Mouse (Mus musculus) layer of hippocampus, adult 11-12 months (tissue): ENCODE data around the gene Bclaf1.

ENCODE experiments used
- DNase-seq: peaks from one replicate; pipeline ENCODE4 v3.0.0; 2022; ENCODE audit warnings: low spot score

The Bclaf1 gene

DNA sequence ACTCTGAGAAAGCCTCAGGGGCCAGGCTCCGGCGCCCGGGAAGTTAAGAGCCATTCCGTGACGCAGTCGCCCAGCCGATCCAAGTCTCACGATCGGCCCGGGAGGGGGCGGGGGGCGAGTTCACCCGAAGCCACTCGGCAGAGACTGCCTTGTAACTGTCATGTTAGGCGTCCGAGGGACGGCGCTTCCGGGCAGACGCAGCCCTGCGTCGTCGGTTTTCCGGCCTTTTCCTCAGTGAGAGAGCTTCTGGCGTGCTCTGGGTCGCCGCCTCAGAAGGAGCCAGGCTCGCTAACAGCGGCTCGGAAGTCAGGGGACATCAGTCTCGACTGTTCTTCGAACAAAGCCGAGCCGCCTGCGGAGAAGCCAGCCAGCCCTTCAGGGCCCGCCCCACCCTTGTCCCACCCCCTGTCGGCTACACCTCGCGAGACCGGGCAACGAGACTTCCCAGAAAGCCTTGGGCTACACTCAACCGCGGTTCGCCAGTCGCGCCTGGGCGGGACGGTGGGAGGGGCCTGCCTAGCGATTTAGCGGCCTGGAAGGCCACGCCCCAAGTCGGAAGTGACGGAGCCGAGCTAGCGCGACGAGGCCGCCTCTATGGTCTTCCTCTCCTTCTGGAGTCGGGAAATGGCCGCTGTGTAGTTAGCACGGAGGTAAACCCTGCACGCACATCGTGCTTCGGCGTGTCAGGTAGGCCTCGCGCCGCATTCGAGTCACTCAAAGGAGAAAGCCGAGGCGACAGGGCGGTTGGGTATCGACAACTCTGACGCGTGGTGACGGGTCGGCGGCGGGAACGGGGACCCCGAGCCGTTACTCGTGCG lies at the start of gene Bclaf1:
TSS of gene Bclaf1 (plus strand) at position 552 of the 818 bp plus-strand sequence.
- peak; percentile 99 for DNase-seq

- DNase-seq, result no peak
These were observed 49.4 kb upstream of the Bclaf1 start for GRCm38 (mm10) chr10:20262896-20263295.

DNA sequence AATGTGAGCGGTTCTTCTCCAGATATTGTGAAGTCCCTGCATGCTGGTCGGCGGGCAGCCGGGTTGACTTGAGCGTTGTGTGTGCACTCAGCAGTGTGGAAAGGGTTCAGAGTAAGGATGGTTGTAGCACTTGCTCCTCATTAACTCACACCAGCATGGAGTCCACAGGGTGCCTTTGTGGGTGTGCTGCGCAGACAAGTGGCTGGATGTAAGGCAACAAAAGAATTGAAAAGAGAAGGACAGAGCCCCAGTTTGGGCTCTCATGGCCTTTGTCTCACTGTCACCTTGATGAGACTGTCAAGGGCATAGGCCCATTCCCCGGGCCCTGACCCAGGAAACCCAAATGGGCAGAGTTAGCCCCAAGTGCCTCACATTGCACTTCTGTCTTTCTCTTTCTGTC lies 47.8 kb upstream of the Bclaf1 start:
- no peak for DNase-seq

- DNase-seq, result no peak
These were observed 45.2 kb upstream of the Bclaf1 start for GRCm38 (mm10) chr10:20267032-20267431.

- DNase-seq, result no peak
These were observed 43.3 kb upstream of the Bclaf1 start for GRCm38 (mm10) chr10:20268945-20269344.

DNA sequence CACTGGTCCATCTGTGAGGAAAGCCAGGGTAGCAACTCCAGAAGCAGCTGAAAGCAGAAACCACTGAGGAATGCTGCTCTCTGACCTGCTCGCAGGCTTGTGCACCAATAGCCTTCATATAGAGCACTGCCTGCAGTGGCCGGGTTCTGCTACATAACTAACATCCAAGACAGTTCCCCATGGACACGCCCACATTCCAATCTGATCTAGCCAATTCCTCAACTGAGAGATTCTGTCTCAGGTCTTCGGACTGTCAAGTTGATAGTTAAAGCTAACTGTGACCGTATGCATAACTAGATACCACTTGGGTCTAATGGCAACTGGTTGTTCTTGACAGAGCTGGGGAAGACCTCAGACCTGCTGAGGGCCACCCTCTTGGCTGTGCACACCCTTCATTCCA lies 39.9 kb upstream of the Bclaf1 start:
- DNase-seq, result no peak

DNA sequence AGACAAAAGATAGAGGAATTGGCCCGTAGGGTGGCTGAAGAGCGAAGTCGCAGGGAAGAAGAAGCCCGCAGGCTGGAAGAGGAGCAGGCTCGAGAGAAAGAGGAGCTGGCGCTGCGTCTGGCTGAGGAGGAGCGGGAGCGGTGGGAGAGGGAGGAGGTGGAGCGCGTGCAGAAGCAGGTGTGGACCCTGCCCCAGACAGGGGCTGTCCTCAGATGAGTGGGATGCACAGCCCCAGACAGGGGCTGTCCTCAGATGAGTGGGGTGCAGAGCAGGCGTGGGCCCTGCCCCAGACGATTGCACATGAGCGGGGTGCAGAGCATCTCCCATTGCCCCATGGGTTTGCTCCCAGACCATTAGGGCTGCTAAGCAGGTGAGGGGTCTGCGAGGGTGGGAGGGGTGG lies 39.0 kb upstream of the Bclaf1 start:
- DNase-seq, result no peak

DNA sequence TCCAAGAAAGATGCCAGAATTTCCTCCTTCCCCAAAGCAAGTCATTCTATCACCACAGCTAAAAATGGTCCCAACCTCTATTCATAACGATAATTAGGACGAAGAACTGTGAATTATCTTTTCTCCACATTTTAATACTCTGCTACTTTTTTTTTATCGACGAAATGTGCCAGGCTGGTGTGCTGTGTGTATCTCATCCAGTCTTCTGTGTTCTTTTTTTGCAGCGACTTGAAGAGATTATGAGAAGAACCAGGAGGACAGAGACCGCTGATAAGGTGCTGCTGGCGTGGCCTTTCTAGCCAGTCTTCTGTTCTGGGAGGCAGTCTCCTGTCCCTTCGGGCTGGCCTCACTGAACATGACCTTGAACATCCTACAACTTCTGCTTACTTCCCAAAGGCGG lies 38.2 kb upstream of the Bclaf1 start:
- no peak for DNase-seq

DNA sequence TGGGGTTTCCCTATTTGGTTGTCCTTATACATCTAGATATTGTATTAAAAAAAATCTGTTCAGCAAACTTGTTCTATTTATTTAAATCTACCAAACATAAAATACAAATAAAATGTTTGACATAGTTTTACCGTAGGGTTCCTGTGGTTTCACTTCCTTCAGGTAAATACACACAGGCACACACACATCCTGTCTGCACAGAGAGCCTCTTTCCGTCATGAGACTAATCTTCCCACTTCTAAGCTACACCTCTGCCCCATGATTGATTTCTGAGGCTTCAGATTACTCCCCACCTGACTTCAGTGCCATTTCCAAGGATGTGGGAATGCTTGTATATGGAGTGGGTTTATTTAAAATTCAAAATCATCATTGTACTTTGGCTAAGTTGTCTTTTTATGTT lies 30.8 kb upstream of the Bclaf1 start:
- no peak for DNase-seq

DNA sequence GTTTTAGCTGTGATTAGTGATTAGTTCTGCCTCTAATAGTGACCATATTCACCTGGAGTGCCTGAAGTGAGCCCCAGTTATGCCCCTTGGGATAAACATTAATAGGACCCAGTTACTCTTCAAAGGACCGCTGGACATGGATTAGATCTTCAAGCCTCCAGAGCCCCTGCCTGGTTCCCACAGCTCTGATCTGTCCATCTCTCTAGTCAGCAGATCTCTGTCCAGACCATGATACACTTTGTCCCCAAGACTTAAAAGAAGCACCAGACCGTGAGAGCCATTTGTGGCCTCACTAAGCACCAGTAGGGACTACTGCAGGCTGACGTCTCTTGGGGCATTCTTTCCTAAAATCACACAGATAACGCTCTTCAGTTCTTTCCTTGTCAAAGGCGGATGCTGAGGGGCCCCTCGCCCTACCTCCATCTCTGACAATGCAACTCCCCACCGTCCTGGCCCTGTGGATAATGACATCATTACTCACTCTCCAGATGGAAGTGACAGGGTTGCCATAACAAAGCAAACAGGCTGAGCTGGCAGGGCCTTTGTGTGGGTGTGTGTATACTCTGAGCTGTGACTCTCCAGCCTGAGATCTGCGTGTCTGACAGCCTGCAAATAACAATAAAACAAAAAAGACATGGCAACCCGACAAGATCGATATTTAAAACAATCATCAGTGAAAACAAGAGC lies 26.8 kb upstream of the Bclaf1 start:
- DNase-seq, result peak; percentile 81

GRCm38 (mm10) chr10:20285994-20286836 lies 26.1 kb upstream of the Bclaf1 start:
- DNase-seq, result no peak

- no peak for DNase-seq
These were observed 24.9 kb upstream of the Bclaf1 start for GRCm38 (mm10) chr10:20287369-20287768.

DNA sequence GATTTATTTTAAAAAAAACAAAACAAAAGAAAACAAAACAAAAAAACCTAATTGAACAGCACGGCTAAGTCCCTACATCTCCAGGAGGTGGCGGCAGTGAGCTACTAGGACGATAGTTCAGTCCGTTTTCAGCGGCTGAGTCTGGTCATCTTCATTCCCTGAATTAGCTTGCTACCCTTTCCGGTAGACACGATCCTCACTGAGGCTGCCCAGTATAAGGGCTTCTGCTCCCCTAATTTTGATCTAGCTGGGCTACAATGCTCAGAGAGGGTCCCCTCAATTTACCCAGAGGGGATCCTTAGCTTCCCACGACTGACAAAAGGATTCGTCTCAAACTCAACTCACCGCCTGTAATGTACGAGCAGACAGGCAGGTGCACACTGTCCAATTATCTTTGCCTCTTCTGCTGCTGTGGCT lies 21.8 kb upstream of the Bclaf1 start:
- peak; percentile 69 for DNase-seq

- no peak for DNase-seq
These were observed 16.3 kb upstream of the Bclaf1 start for GRCm38 (mm10) chr10:20295961-20296360.

GRCm38 (mm10) chr10:20298152-20298920 lies 13.9 kb upstream of the Bclaf1 start:
- DNase-seq, result no peak

GRCm38 (mm10) chr10:20299114-20299513 lies 13.2 kb upstream of the Bclaf1 start:
- DNase-seq, result no peak

- no peak for DNase-seq
These were observed 1.1 kb upstream of the Bclaf1 start for GRCm38 (mm10) chr10:20310969-20311769.

GRCm38 (mm10) chr10:20312736-20313301 lies 550 bp downstream of the Bclaf1 start:
- peak; percentile 88 for DNase-seq

- no peak for DNase-seq
These were observed 1.2 kb downstream of the Bclaf1 start for GRCm38 (mm10) chr10:20313447-20313846.

DNA sequence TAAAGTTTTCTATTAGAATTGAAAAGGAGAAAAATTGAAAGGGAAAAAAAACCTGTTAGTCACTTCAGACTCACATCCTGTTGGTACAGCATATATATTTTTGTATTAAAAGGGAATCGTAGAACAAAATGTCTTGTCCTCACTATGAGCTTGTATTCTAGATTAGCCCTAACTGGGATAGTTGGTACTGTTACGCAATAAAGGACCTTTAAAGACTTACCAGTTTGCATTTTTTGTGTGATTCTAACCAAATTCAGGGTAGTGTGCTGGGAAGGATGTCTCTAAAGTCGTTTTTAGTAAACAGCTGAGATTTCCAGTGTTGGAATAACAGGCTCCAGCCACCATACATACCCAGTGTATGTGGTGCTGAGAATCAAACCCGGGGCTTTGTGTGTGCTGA lies 1.7 kb downstream of the Bclaf1 start:
- DNase-seq, result no peak

GRCm38 (mm10) chr10:20314797-20315196 lies 2.5 kb downstream of the Bclaf1 start:
- DNase-seq, result no peak
